Mouse (Mus musculus): Measurements from ENCODE around the gene Dzip1l. TPM values are rescaled to one million over a fixed set of nuclear protein-coding genes. Genes with fewer than 3 reads are reported as not detected.

Dzip1l gene
- polyA plus RNA-seq, 1 experiment from 2014 or later = 7.2 TPM

GRCm38 (mm10) chr9:99622034-99622433 is 7.3 kb upstream of the Dzip1l start:
- Histone ChIP-seq H3K27ac (ENCODE audit: low read depth, low read length) (no peak overlapping the region), H3K4me1 (ENCODE audit: control insufficient read depth, insufficient read depth, low read length) (no peaks in the 10 kb centered on the region), H3K4me2 (ENCODE audit: low read length) (no peak overlapping the region), H3K9ac (ENCODE audit: low read length) (no peak overlapping the region), H3K9me3 (replicated peaks; ENCODE audit: control insufficient read depth, low read length) (no peaks in the 10 kb centered on the region), H3K27me3 (replicated peaks; ENCODE audit: control insufficient read depth, insufficient read depth, low read length) (no peaks in the 10 kb centered on the region), H3K36me3 (ENCODE audit: control insufficient read depth, insufficient read depth, low read length) (no peaks in the 10 kb centered on the region), H3K4me3 (ENCODE audit: low read depth, low read length) (no peak overlapping the region)
- DNase-seq (ENCODE audit: low spot score) = no peak
- 90% methylated on average over 1 of the region's 1 CpGs for WGBS
- ATAC-seq = no peak

GRCm38 (mm10) chr9:99622966-99623365 is 6.3 kb upstream of the Dzip1l start:
- 56% methylated on average over 2 of the region's 2 CpGs for WGBS
- ATAC-seq = no peak
- Histone ChIP-seq H3K27ac (ENCODE audit: low read depth, low read length) (no peak overlapping the region), H3K9me3 (replicated peaks; ENCODE audit: control insufficient read depth, low read length) (no peaks in the 10 kb centered on the region), H3K27me3 (replicated peaks; ENCODE audit: control insufficient read depth, insufficient read depth, low read length) (no peaks in the 10 kb centered on the region), H3K4me2 (ENCODE audit: low read length) (no peak overlapping the region), H3K4me1 (ENCODE audit: control insufficient read depth, insufficient read depth, low read length) (no peaks in the 10 kb centered on the region), H3K36me3 (ENCODE audit: control insufficient read depth, insufficient read depth, low read length) (no peaks in the 10 kb centered on the region), H3K4me3 (ENCODE audit: low read depth, low read length) (no peak overlapping the region), H3K9ac (ENCODE audit: low read length) (no peak overlapping the region)
- DNase-seq (ENCODE audit: low spot score) = no peak

- H3K4me2 ChIP-seq (ENCODE audit: low read length) = no peak overlapping the region
- H3K36me3 ChIP-seq (ENCODE audit: control insufficient read depth, insufficient read depth, low read length) = no peaks in the 10 kb centered on the region
- peaks cover 5% of the 10 kb centered on the region; the same call in 1 of the 2 replicates for H3K4me1 ChIP-seq (ENCODE audit: control insufficient read depth, insufficient read depth, low read length)
- no peaks in the 10 kb centered on the region for H3K27me3 ChIP-seq (replicated peaks; ENCODE audit: control insufficient read depth, insufficient read depth, low read length)
- no peak overlapping the region for H3K27ac ChIP-seq (ENCODE audit: low read depth, low read length)
- no peak overlapping the region for H3K4me3 ChIP-seq (ENCODE audit: low read depth, low read length)
- ATAC-seq (no peak), DNase-seq (ENCODE audit: low spot score) (no peak)
- H3K9ac ChIP-seq (ENCODE audit: low read length) = no peak overlapping the region
- WGBS = 83% methylated on average over 6 of the region's 6 CpGs
- H3K9me3 ChIP-seq (replicated peaks; ENCODE audit: control insufficient read depth, low read length) = no peaks in the 10 kb centered on the region
Measured at GRCm38 (mm10) chr9:99624117-99624516, 5.2 kb upstream of the Dzip1l start.

- Histone ChIP-seq H3K27me3 (replicated peaks; ENCODE audit: control insufficient read depth, insufficient read depth, low read length) (no peaks in the 10 kb centered on the region), H3K4me2 (ENCODE audit: low read length) (peak overlapping the region; percentile 63), H3K27ac (ENCODE audit: low read depth, low read length) (peak overlapping the region; percentile 81; the same call in 1 of the 2 replicates), H3K36me3 (ENCODE audit: control insufficient read depth, insufficient read depth, low read length) (no peaks in the 10 kb centered on the region), H3K9me3 (replicated peaks; ENCODE audit: control insufficient read depth, low read length) (no peaks in the 10 kb centered on the region), H3K4me1 (ENCODE audit: control insufficient read depth, insufficient read depth, low read length) (peaks cover 29% of the 10 kb centered on the region), H3K4me3 (ENCODE audit: low read depth, low read length) (0 out of 2 replicates have a peak overlapping the region, but pooled peaks have one; percentile 59), H3K9ac (ENCODE audit: low read length) (peak overlapping the region; percentile 72; the same call in 1 of the 2 replicates)
- no peak for ATAC-seq
- no peak for DNase-seq (ENCODE audit: low spot score)
- WGBS = 56% methylated on average over 4 of the region's 4 CpGs
Measured at GRCm38 (mm10) chr9:99628581-99628980, 715 bp upstream of the Dzip1l start.

GRCm38 (mm10) chr9:99630071-99630470 is 775 bp downstream of the Dzip1l start:
- WGBS = under 1% methylated on average over 11 of the region's 11 CpGs
- DNase-seq (ENCODE audit: low spot score) = no peak

GRCm38 (mm10) chr9:99630528-99631125 is 1.3 kb downstream of the Dzip1l start:
- Histone ChIP-seq H3K4me2 (ENCODE audit: low read length) (peak overlapping the region; percentile 63), H3K27ac (ENCODE audit: low read depth, low read length) (peak overlapping the region; percentile 81; the same call in 1 of the 2 replicates), H3K36me3 (ENCODE audit: control insufficient read depth, insufficient read depth, low read length) (peaks cover 2% of the 10 kb centered on the region; the same call in 1 of the 2 replicates), H3K4me1 (ENCODE audit: control insufficient read depth, insufficient read depth, low read length) (peaks cover 29% of the 10 kb centered on the region), H3K9me3 (replicated peaks; ENCODE audit: control insufficient read depth, low read length) (no peaks in the 10 kb centered on the region), H3K27me3 (replicated peaks; ENCODE audit: control insufficient read depth, insufficient read depth, low read length) (no peaks in the 10 kb centered on the region), H3K4me3 (ENCODE audit: low read depth, low read length) (peak overlapping the region; percentile 59), H3K9ac (ENCODE audit: low read length) (peak overlapping the region; percentile 72)
- 51% methylated on average over 9 of the region's 9 CpGs for WGBS
- ATAC-seq (no peak), DNase-seq (ENCODE audit: low spot score) (no peak)

More at GRCm38 (mm10) chr9:99630071-99630470, 775 bp downstream of the Dzip1l start:
- peak overlapping the region; percentile 81; the same call in 1 of the 2 replicates for H3K27ac ChIP-seq (ENCODE audit: low read depth, low read length)
- no peaks in the 10 kb centered on the region for H3K36me3 ChIP-seq (ENCODE audit: control insufficient read depth, insufficient read depth, low read length)
- H3K9ac ChIP-seq (ENCODE audit: low read length) = peak overlapping the region; percentile 72
- peak; percentile 19 for ATAC-seq
- H3K27me3 ChIP-seq (replicated peaks; ENCODE audit: control insufficient read depth, insufficient read depth, low read length) = no peaks in the 10 kb centered on the region
- H3K4me2 ChIP-seq (ENCODE audit: low read length) = peak overlapping the region; percentile 63
- H3K9me3 ChIP-seq (replicated peaks; ENCODE audit: control insufficient read depth, low read length) = no peaks in the 10 kb centered on the region
- H3K4me3 ChIP-seq (ENCODE audit: low read depth, low read length) = peak overlapping the region; percentile 59
- peaks cover 29% of the 10 kb centered on the region for H3K4me1 ChIP-seq (ENCODE audit: control insufficient read depth, insufficient read depth, low read length)

GRCm38 (mm10) chr9:99631781-99632180 is 2.5 kb downstream of the Dzip1l start:
- WGBS = 4% methylated on average over 2 of the region's 2 CpGs
- DNase-seq (ENCODE audit: low spot score) (peak; percentile 77), ATAC-seq (no peak)
- Histone ChIP-seq H3K4me2 (ENCODE audit: low read length) (0 out of 2 replicates have a peak overlapping the region, but pooled peaks have one; percentile 5), H3K27ac (ENCODE audit: low read depth, low read length) (no peak overlapping the region), H3K36me3 (ENCODE audit: control insufficient read depth, insufficient read depth, low read length) (peaks cover 8% of the 10 kb centered on the region; the same call in 1 of the 2 replicates), H3K4me3 (ENCODE audit: low read depth, low read length) (no peak overlapping the region), H3K9me3 (replicated peaks; ENCODE audit: control insufficient read depth, low read length) (no peaks in the 10 kb centered on the region), H3K4me1 (ENCODE audit: control insufficient read depth, insufficient read depth, low read length) (peaks cover 29% of the 10 kb centered on the region), H3K27me3 (replicated peaks; ENCODE audit: control insufficient read depth, insufficient read depth, low read length) (no peaks in the 10 kb centered on the region), H3K9ac (ENCODE audit: low read length) (no peak overlapping the region)

- Histone ChIP-seq H3K36me3 (ENCODE audit: control insufficient read depth, insufficient read depth, low read length) (peaks cover 9% of the 10 kb centered on the region), H3K4me3 (ENCODE audit: low read depth, low read length) (no peak overlapping the region), H3K27me3 (replicated peaks; ENCODE audit: control insufficient read depth, insufficient read depth, low read length) (no peaks in the 10 kb centered on the region), H3K4me1 (ENCODE audit: control insufficient read depth, insufficient read depth, low read length) (peaks cover 29% of the 10 kb centered on the region), H3K9me3 (replicated peaks; ENCODE audit: control insufficient read depth, low read length) (no peaks in the 10 kb centered on the region), H3K27ac (ENCODE audit: low read depth, low read length) (no peak overlapping the region), H3K4me2 (ENCODE audit: low read length) (no peak overlapping the region), H3K9ac (ENCODE audit: low read length) (no peak overlapping the region)
- DNase-seq (ENCODE audit: low spot score) = peak; percentile 8
- no peak for ATAC-seq
- 48% methylated on average over 8 of the region's 8 CpGs for WGBS
Measured at GRCm38 (mm10) chr9:99632264-99632663, 3.0 kb downstream of the Dzip1l start.

- H3K4me2 ChIP-seq (ENCODE audit: low read length) = no peak overlapping the region
- no peaks in the 10 kb centered on the region for H3K9me3 ChIP-seq (replicated peaks; ENCODE audit: control insufficient read depth, low read length)
- no peaks in the 10 kb centered on the region for H3K27me3 ChIP-seq (replicated peaks; ENCODE audit: control insufficient read depth, insufficient read depth, low read length)
- H3K4me1 ChIP-seq (ENCODE audit: control insufficient read depth, insufficient read depth, low read length) = peaks cover 8% of the 10 kb centered on the region
- H3K27ac ChIP-seq (ENCODE audit: low read depth, low read length) = no peak overlapping the region
- 88% methylated on average over 1 of the region's 1 CpGs for WGBS
- peak; percentile 56 for DNase-seq (ENCODE audit: low spot score)
- H3K9ac ChIP-seq (ENCODE audit: low read length) = no peak overlapping the region
- H3K36me3 ChIP-seq (ENCODE audit: control insufficient read depth, insufficient read depth, low read length) = peaks cover 34% of the 10 kb centered on the region
- peak; percentile 61 for ATAC-seq
- no peak overlapping the region for H3K4me3 ChIP-seq (ENCODE audit: low read depth, low read length)
Measured at GRCm38 (mm10) chr9:99636776-99637175, 7.5 kb downstream of the Dzip1l start.

Measured in forebrain, embryonic 14.5 days (tissue).